In the genomic region with DNA sequence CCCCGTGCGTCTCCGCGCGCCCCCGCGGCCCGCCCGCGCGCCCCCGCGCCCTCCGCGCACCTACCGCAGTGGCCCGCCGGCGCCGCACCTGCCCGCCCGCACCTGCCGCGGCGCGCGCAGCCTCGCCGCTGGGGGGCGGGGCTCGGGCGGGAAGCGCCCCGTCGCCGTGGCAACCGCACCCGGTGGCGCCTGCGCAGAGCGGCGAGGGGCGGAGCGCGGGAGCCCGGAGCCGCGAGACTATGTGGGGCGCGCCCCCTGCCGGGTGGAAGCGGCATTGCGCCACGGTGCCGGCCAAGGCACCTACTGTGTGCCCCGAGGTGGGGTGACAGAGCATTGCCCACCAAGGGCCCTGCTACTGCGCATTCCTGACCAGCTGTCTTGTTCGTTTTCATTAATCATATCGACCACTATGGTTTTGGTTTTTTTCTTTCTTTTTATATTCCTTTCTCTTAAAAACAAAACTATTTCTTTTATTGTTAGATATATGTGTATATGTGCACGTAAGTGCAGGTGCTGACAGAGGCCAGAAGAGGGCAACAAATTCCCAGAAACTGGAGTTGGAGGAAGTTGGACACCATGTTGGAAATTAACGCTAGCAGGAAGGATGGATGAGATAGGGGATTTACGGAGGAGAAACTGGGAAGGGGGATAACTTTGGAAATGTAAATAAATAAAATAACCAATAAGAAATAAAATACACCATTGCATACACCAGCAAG, we compare ENCODE assay signal across 8 mouse cellular contexts. TPM values are rescaled to one million over a fixed set of nuclear protein-coding genes. Genes with fewer than 3 reads are reported as not detected.
DNase-seq lines count a peak whose midpoint lies in the region; ATAC-seq and TF ChIP-seq lines count a peak whose summit lies in the region.

2900026A02Rik (minus strand) TSS at position 90 of the 719 bp plus-strand sequence.

- peak within 1 kb of the TSS; percentile 43 for H3K4me3 ChIP-seq in cerebellum, adult 2 months (replicated peaks; ENCODE audit: insufficient read depth, low read depth, low read length)
- H3K4me3 ChIP-seq in lung, embryonic 15.5 days: peak within 1 kb of the TSS; percentile 78

- H3K36me3 ChIP-seq in lung, embryonic 15.5 days: no peaks in the 10 kb centered on the region

- peak; percentile 50 for ATAC-seq in frontal cortex, adult (ENCODE audit: low TSS enrichment)
- peak; percentile 40 to 47; a peak in 3 of 4 replicates for ATAC-seq in hematopoietic stem cell, adult 5-6 weeks (replicated peaks in 1 of 2; ENCODE audit: insufficient read depth in 1 of 2, low FRiP score in 2 of 2, low TSS enrichment in 1 of 2, low read depth in 1 of 2, poor library complexity in 2 of 2, severe bottlenecking in 2 of 2)
- peak; percentile 45; the same call in 1 of the 2 replicates for ATAC-seq in lung, embryonic 15.5 days (ENCODE audit: borderline replicate concordance, extremely low read depth, low FRiP score, low TSS enrichment)

- WGBS in cerebellum, adult 2 months: 8% methylated on average over 59 of the region's 62 CpGs
- WGBS in lung, embryonic 15.5 days: 21% methylated on average over 23 of the region's 62 CpGs

- peak within 1 kb of the TSS; percentile 64 for H3K9ac ChIP-seq in lung, embryonic 15.5 days

- TF ChIP-seq CTCF in cerebellum, adult 2 months (IDR thresholded peaks at IDR 0.05; ENCODE audit: borderline replicate concordance, insufficient read depth, low read depth, low read length): peak; percentile 42; the same call in 1 of the 2 replicates

- H3K4me1 ChIP-seq in cerebellum, adult 2 months (ENCODE audit: control insufficient read depth, insufficient read depth, low read length): no peaks in the 10 kb centered on the region
- peaks cover 29% of the 10 kb centered on the region for H3K4me1 ChIP-seq in lung, embryonic 15.5 days

- H3K4me2 ChIP-seq in lung, embryonic 15.5 days: peak within 1 kb of the TSS; percentile 95

- DNase-seq in MN1 (ENCODE audit: low spot score): peak; percentile 76
- peak; percentile 48 to 50 for DNase-seq in cerebellum, adult 2 months
- peak; percentile 68 for DNase-seq in layer of hippocampus, adult 9-11 months
- DNase-seq in ovary, adult 18-20 months (ENCODE audit: low spot score): peak; percentile 50
- peak; percentile 84 for DNase-seq in thymus, postnatal 4 days

- H3K9me3 ChIP-seq in lung, embryonic 15.5 days: no peaks in the 10 kb centered on the region

- no peaks in the 10 kb centered on the region for H3K27me3 ChIP-seq in cerebellum, adult 2 months (ENCODE audit: control insufficient read depth, insufficient read depth, low read length)
- peaks cover 11% of the 10 kb centered on the region; the same call in 1 of the 2 replicates for H3K27me3 ChIP-seq in lung, embryonic 15.5 days

- H3K27ac ChIP-seq in cerebellum, adult 2 months (ENCODE audit: insufficient read depth, low read length): no peak within 1 kb of the TSS
- H3K27ac ChIP-seq in lung, embryonic 15.5 days: peak within 1 kb of the TSS; percentile 67

- no peak for TF ChIP-seq POLR2A in cerebellum, adult 2 months (IDR thresholded peaks at IDR 0.05; ENCODE audit: borderline replicate concordance, insufficient read depth, low read length)

RNA-seq across cellular contexts. Expression of gene 2900026A02Rik, which starts in this region (rescaled TPM):
- 4.9 and 5.2 TPM in 2 replicates for polyA plus RNA-seq in cerebellum, adult 2 months (2012; rRNA removed)
- total RNA-seq in hematopoietic stem cell, adult 5-6 weeks (2017): 9.7 and 10.8 TPM in 2 replicates
- polyA plus RNA-seq in lung, embryonic 15.5 days (2015; fragmentation: Nextera tagmentation; extraction: Ambion mirVana): 10.8 and 11.9 TPM in 2 replicates
